Mouse (Mus musculus) cerebellum, adult 2 months (tissue): ENCODE data around the gene Dnajb5.

Source experiments
- CTCF ChIP-seq: fragments of 200-500 bp; IDR thresholded peaks from 2 replicates; pipeline ENCODE4 v1.5.1; 2011; ENCODE audit warnings: low read depth, mild to moderate bottlenecking, control low read depth, low read length, moderate library complexity, borderline replicate concordance; ENCODE audit not compliant: insufficient read depth
- POLR2A ChIP-seq: fragments of 200-500 bp; IDR thresholded peaks from 2 replicates; pipeline ENCODE4 v1.6.1; 2011; ENCODE audit warnings: low read length, control low read depth, borderline replicate concordance; ENCODE audit not compliant: insufficient read depth

- TF ChIP-seq CTCF = no peak
- TF ChIP-seq POLR2A = no peak
These were observed 34.3 kb upstream of the Dnajb5 start for GRCm38 (mm10) chr4:42915311-42915710.
